Mouse (Mus musculus): ENCODE results near the gene Zc3h7b. TPM values are rescaled to one million over a fixed set of nuclear protein-coding genes. Genes with fewer than 3 reads are reported as not detected.

Gene Zc3h7b
- polyA plus RNA-seq, 1 experiment from 2014 or later = 46.2 TPM

DNA sequence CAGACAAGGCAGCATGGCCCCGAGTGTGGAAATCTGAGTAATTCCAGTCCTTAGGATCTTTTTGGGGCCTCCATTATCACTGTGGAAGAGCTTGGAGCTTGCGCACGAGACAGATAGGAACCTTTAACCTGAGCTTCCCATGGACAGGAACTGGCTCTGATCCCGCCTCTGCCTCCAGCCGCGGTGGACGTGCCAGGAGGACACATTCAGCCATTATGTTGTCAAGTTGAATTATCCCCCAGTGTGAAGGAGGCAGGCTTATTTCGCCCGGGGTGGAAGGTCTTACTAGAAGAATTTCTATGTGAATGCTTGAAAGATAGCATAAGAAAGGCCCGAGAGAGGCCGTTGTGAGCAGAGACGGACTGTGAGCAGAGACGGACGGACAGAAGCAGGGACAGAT is 4.9 kb downstream of the Zc3h7b start:
- Histone ChIP-seq H3K9me3 (ENCODE audit: control insufficient read depth, low read depth, low read length) (no peaks in the 10 kb centered on the region), H3K27ac (ENCODE audit: low read length) (no peak overlapping the region), H3K4me1 (ENCODE audit: control insufficient read depth, insufficient read depth, low read length) (peaks cover 11% of the 10 kb centered on the region; the same call in 1 of the 2 replicates), H3K4me2 (replicated peaks; ENCODE audit: low read depth, low read length) (no peak overlapping the region), H3K36me3 (ENCODE audit: control insufficient read depth, insufficient read depth, low read length) (no peaks in the 10 kb centered on the region), H3K4me3 (ENCODE audit: low read depth, low read length) (no peak overlapping the region), H3K9ac (replicated peaks; ENCODE audit: low read depth, low read length) (no peak overlapping the region), H3K27me3 (ENCODE audit: control insufficient read depth, insufficient read depth, low read length) (no peaks in the 10 kb centered on the region)
- WGBS = 42% methylated on average over 14 of the region's 14 CpGs
- no peak for ATAC-seq (ENCODE audit: insufficient number of reproducible peaks, insufficient read depth, low FRiP score, low read depth)

DNA sequence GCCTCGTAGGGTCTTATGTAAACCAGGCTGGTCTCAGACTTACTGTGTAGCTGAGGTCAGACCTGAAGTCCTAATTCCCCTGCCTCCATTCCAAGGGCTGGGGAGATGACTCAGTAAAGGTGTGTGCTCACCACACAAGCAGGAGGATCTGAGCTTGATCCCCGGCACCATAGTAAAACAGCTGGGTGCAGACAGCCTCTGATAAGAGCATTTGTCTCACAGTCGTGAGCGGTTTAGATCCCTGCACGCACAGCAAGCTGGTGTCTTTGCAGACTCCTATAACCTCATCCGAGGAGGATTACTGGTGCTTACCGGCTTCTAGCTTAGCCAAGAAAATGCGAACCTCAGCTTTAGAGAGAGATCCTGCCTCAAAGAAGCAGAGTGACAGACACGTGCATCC is 8.8 kb downstream of the Zc3h7b start:
- Histone ChIP-seq H3K4me2 (replicated peaks; ENCODE audit: low read depth, low read length) (no peak overlapping the region), H3K27ac (ENCODE audit: low read length) (no peak overlapping the region), H3K27me3 (ENCODE audit: control insufficient read depth, insufficient read depth, low read length) (no peaks in the 10 kb centered on the region), H3K9me3 (ENCODE audit: control insufficient read depth, low read depth, low read length) (no peaks in the 10 kb centered on the region), H3K36me3 (ENCODE audit: control insufficient read depth, insufficient read depth, low read length) (0 out of 2 replicates have a peak, but pooled peaks cover 3% of the 10 kb centered on the region), H3K4me1 (ENCODE audit: control insufficient read depth, insufficient read depth, low read length) (peaks cover 4% of the 10 kb centered on the region; the same call in 1 of the 2 replicates), H3K4me3 (ENCODE audit: low read depth, low read length) (no peak overlapping the region), H3K9ac (replicated peaks; ENCODE audit: low read depth, low read length) (no peak overlapping the region)
- WGBS = 93% methylated on average over 9 of the region's 9 CpGs
- no peak for ATAC-seq (ENCODE audit: insufficient number of reproducible peaks, insufficient read depth, low FRiP score, low read depth)

DNA sequence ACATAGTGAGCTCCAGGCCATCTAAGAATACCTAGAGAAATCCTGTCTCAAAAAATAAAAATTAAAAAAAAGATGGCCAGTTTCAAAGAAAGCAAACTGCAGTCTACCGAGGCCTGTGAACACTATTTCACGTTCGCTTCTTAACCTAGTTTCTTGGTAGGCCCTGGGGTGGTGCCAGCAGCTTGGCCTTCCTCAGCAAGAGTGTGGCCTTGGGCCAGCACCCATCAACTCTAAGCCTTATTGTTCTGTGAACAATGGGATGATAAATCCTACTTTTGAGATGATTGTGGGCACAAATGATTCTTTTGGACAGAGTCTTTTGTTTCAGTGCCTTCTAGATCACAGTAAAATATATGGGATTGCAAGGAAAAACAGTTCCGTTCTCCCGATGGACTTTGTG is 13.8 kb downstream of the Zc3h7b start:
- Histone ChIP-seq H3K27me3 (ENCODE audit: control insufficient read depth, insufficient read depth, low read length) (no peaks in the 10 kb centered on the region), H3K4me2 (replicated peaks; ENCODE audit: low read depth, low read length) (no peak overlapping the region), H3K9me3 (ENCODE audit: control insufficient read depth, low read depth, low read length) (no peaks in the 10 kb centered on the region), H3K9ac (replicated peaks; ENCODE audit: low read depth, low read length) (no peak overlapping the region), H3K4me3 (ENCODE audit: low read depth, low read length) (no peak overlapping the region), H3K27ac (ENCODE audit: low read length) (no peak overlapping the region), H3K4me1 (ENCODE audit: control insufficient read depth, insufficient read depth, low read length) (no peaks in the 10 kb centered on the region), H3K36me3 (ENCODE audit: control insufficient read depth, insufficient read depth, low read length) (peaks cover 3% of the 10 kb centered on the region; the same call in 1 of the 2 replicates)
- WGBS = 93% methylated on average over 5 of the region's 5 CpGs
- no peak for ATAC-seq (ENCODE audit: insufficient number of reproducible peaks, insufficient read depth, low FRiP score, low read depth)

DNA sequence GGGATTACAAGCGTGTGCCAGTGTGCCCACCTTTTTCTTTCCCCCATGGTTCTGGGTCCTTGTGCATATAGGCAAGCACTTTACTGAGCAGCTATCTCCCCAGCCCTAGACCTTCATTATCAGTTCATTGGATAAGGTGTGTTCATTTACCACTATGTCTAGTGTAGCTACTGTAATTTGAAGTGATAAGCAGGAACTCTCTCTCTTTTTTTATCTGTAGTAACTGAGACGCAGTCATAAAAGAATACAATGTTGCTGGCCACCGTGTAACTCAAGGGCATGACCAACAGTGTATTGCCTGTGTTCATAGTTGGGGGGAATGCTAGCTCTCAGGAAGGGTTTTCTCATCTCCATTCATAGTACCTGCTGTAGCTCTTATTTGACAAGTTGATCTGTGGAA is 14.7 kb downstream of the Zc3h7b start:
- H3K4me3 ChIP-seq (ENCODE audit: low read depth, low read length) = no peak overlapping the region
- peaks cover 3% of the 10 kb centered on the region; the same call in 1 of the 2 replicates for H3K36me3 ChIP-seq (ENCODE audit: control insufficient read depth, insufficient read depth, low read length)
- no peaks in the 10 kb centered on the region for H3K9me3 ChIP-seq (ENCODE audit: control insufficient read depth, low read depth, low read length)
- no peaks in the 10 kb centered on the region for H3K27me3 ChIP-seq (ENCODE audit: control insufficient read depth, insufficient read depth, low read length)
- WGBS = 86% methylated on average over 3 of the region's 3 CpGs
- ATAC-seq (ENCODE audit: insufficient number of reproducible peaks, insufficient read depth, low FRiP score, low read depth) = no peak
- H3K9ac ChIP-seq (replicated peaks; ENCODE audit: low read depth, low read length) = no peak overlapping the region
- H3K27ac ChIP-seq (ENCODE audit: low read length) = no peak overlapping the region
- no peaks in the 10 kb centered on the region for H3K4me1 ChIP-seq (ENCODE audit: control insufficient read depth, insufficient read depth, low read length)
- no peak overlapping the region for H3K4me2 ChIP-seq (replicated peaks; ENCODE audit: low read depth, low read length)

DNA sequence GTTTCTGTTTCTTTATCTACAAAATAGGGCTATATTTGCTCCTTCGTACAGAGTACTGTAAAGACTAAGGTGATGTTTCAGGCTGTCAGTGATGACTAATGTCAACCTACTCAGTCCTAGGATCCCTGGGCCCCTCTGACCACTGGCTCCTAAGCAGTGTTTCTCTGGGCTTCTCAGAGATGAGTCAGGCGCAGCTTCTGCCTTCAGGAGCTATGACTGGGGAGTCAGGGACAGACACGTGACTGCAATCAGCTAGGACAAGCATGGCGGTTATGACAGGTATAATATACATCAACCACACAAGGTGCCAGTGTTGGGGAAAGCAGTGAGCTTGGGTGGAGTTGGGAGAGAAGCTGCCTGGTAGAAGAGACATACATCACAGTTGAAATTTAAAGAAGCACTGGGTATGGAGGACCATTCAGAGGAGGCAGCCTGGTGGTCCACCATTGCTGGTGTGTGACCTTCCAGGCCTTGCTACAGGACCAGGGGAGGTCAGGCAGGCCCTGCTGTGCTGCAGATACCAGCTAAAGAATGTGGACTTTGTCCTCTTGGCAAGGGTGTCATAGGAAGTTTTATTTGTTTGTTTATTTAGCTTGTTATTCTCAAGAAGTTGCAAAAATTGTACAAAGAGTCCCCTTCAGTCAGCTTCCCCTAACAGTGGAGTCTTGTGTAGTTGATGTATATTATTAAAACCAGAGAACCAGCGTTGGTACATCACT is 15.7 kb downstream of the Zc3h7b start:
- H3K4me3 ChIP-seq (ENCODE audit: low read depth, low read length) = no peak overlapping the region
- H3K36me3 ChIP-seq (ENCODE audit: control insufficient read depth, insufficient read depth, low read length) = peaks cover 1% of the 10 kb centered on the region; the same call in 1 of the 2 replicates
- H3K9me3 ChIP-seq (ENCODE audit: control insufficient read depth, low read depth, low read length) = no peaks in the 10 kb centered on the region
- ATAC-seq (ENCODE audit: insufficient number of reproducible peaks, insufficient read depth, low FRiP score, low read depth) = no peak
- no peaks in the 10 kb centered on the region for H3K27me3 ChIP-seq (ENCODE audit: control insufficient read depth, insufficient read depth, low read length)
- no peak overlapping the region for H3K4me2 ChIP-seq (replicated peaks; ENCODE audit: low read depth, low read length)
- H3K9ac ChIP-seq (replicated peaks; ENCODE audit: low read depth, low read length) = no peak overlapping the region
- WGBS = 87% methylated on average over 5 of the region's 5 CpGs
- no peaks in the 10 kb centered on the region for H3K4me1 ChIP-seq (ENCODE audit: control insufficient read depth, insufficient read depth, low read length)
- H3K27ac ChIP-seq (ENCODE audit: low read length) = no peak overlapping the region

DNA sequence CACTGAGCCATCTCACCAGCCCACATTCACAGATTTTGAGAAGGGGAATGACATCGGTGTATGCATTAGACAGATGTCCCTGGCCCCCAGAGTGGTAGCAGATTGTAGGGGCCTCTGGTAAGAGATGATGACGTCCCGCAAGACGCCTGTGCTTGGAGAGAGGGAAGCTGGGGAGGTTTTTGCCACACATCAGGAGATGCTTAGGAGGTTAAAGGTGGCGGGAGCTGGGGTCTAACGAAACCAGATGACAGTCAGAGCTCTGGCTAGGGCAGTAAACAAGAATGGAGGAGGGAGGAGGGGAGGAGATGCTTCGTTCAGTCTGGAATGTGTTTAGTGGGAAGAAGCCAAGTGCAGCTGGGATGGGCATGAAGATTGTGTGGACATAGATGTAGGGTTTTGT is 16.5 kb downstream of the Zc3h7b start:
- H3K4me1 ChIP-seq (ENCODE audit: control insufficient read depth, insufficient read depth, low read length) = no peaks in the 10 kb centered on the region
- H3K9ac ChIP-seq (replicated peaks; ENCODE audit: low read depth, low read length) = no peak overlapping the region
- no peak overlapping the region for H3K4me3 ChIP-seq (ENCODE audit: low read depth, low read length)
- H3K27ac ChIP-seq (ENCODE audit: low read length) = no peak overlapping the region
- ATAC-seq (ENCODE audit: insufficient number of reproducible peaks, insufficient read depth, low FRiP score, low read depth) = no peak
- no peaks in the 10 kb centered on the region; the same call in 1 of the 2 replicates for H3K36me3 ChIP-seq (ENCODE audit: control insufficient read depth, insufficient read depth, low read length)
- H3K27me3 ChIP-seq (ENCODE audit: control insufficient read depth, insufficient read depth, low read length) = no peaks in the 10 kb centered on the region
- no peak overlapping the region for H3K4me2 ChIP-seq (replicated peaks; ENCODE audit: low read depth, low read length)
- 90% methylated on average over 7 of the region's 7 CpGs for WGBS
- H3K9me3 ChIP-seq (ENCODE audit: control insufficient read depth, low read depth, low read length) = no peaks in the 10 kb centered on the region

DNA sequence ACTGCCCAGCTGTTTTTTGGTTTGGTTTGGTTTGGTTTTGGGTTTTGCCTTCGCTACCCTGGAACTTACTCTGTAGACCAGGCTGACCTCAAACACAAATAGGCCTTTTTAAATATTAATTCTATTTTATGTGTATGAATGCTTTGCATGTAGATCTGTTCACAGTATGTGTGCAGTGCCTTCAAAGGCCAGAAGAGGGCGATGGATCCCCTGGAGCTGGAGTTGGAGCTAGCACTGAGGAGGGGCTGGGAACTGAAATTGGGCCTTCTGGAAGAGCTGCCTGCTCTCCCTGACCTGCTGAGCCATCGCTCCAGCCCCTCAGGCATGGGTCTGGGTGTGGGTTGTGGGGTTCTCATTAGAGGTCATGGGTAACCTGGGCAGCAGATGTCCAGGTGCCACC is 17.1 kb downstream of the Zc3h7b start:
- Histone ChIP-seq H3K4me3 (ENCODE audit: low read depth, low read length) (no peak overlapping the region), H3K4me1 (ENCODE audit: control insufficient read depth, insufficient read depth, low read length) (no peaks in the 10 kb centered on the region), H3K27me3 (ENCODE audit: control insufficient read depth, insufficient read depth, low read length) (no peaks in the 10 kb centered on the region), H3K9ac (replicated peaks; ENCODE audit: low read depth, low read length) (no peak overlapping the region), H3K36me3 (ENCODE audit: control insufficient read depth, insufficient read depth, low read length) (no peaks in the 10 kb centered on the region; the same call in 1 of the 2 replicates), H3K27ac (ENCODE audit: low read length) (no peak overlapping the region), H3K4me2 (replicated peaks; ENCODE audit: low read depth, low read length) (no peak overlapping the region), H3K9me3 (ENCODE audit: control insufficient read depth, low read depth, low read length) (no peaks in the 10 kb centered on the region)
- 83% methylated on average over 3 of the region's 3 CpGs for WGBS
- ATAC-seq (ENCODE audit: insufficient number of reproducible peaks, insufficient read depth, low FRiP score, low read depth) = no peak

DNA sequence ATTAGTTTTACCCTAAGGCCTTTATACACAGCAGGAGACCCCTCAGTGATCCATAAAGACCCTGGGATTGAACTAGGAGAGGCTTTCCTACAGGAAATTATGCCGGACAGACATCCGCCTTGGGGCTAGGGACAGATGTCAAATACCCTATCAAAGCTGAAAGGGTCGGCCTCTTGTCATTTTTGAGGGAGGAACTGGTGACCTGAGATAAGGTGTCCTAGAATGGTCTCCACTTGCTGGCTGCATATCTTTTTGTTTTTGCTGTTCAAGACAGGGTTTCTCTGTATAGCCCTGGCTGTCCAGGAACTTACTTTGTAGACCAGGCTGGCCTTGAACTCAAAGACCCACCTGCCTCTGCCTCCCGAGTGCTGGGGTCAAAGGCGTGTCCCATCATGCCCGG is 19.7 kb downstream of the Zc3h7b start:
- H3K4me1 ChIP-seq (ENCODE audit: control insufficient read depth, insufficient read depth, low read length) = no peaks in the 10 kb centered on the region
- no peaks in the 10 kb centered on the region for H3K9me3 ChIP-seq (ENCODE audit: control insufficient read depth, low read depth, low read length)
- H3K4me3 ChIP-seq (ENCODE audit: low read depth, low read length) = no peak overlapping the region
- H3K4me2 ChIP-seq (replicated peaks; ENCODE audit: low read depth, low read length) = no peak overlapping the region
- 92% methylated on average over 6 of the region's 6 CpGs for WGBS
- H3K36me3 ChIP-seq (ENCODE audit: control insufficient read depth, insufficient read depth, low read length) = peaks cover 9% of the 10 kb centered on the region
- H3K27me3 ChIP-seq (ENCODE audit: control insufficient read depth, insufficient read depth, low read length) = no peaks in the 10 kb centered on the region
- no peak for ATAC-seq (ENCODE audit: insufficient number of reproducible peaks, insufficient read depth, low FRiP score, low read depth)
- no peak overlapping the region for H3K9ac ChIP-seq (replicated peaks; ENCODE audit: low read depth, low read length)
- H3K27ac ChIP-seq (ENCODE audit: low read length) = no peak overlapping the region

DNA sequence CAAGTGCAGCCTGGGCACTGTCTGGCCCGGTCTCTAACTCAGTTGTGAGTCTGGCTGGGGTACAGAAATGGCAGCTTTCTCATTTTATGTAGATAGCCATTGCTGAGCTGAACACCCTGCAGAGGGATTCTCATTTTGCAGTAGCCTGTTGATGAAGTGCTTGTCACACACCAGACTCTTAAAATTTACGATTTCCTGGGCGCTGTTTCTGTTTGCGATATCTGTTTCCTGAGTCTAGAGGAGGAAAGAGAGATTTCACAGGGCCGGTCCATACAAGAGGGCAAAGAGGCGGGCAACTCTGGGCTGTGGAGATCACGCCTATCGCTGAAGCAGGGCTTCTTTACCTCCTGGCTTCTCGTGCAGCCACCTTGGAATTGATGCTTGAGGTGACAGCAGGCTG is 20.8 kb downstream of the Zc3h7b start:
- ATAC-seq (ENCODE audit: insufficient number of reproducible peaks, insufficient read depth, low FRiP score, low read depth) = no peak
- no peaks in the 10 kb centered on the region for H3K9me3 ChIP-seq (ENCODE audit: control insufficient read depth, low read depth, low read length)
- no peak overlapping the region for H3K9ac ChIP-seq (replicated peaks; ENCODE audit: low read depth, low read length)
- H3K27ac ChIP-seq (ENCODE audit: low read length) = no peak overlapping the region
- H3K4me2 ChIP-seq (replicated peaks; ENCODE audit: low read depth, low read length) = no peak overlapping the region
- no peaks in the 10 kb centered on the region for H3K27me3 ChIP-seq (ENCODE audit: control insufficient read depth, insufficient read depth, low read length)
- no peak overlapping the region for H3K4me3 ChIP-seq (ENCODE audit: low read depth, low read length)
- peaks cover 19% of the 10 kb centered on the region for H3K36me3 ChIP-seq (ENCODE audit: control insufficient read depth, insufficient read depth, low read length)
- WGBS = 76% methylated on average over 9 of the region's 9 CpGs
- no peaks in the 10 kb centered on the region for H3K4me1 ChIP-seq (ENCODE audit: control insufficient read depth, insufficient read depth, low read length)

Data from stomach, embryonic 14.5 days (tissue).